Comparison of ENCODE assay signal across 10 mouse cellular contexts in genomic region chr2:174899940-174900670, GRCm38 (mm10).
DNase-seq lines count a peak whose midpoint lies in the region; ATAC-seq and TF ChIP-seq lines count a peak whose summit lies in the region.
"Had no signal": no experiment of that assay in that cellular context is flagged by ENCODE, and none has a peak within 500 bp of the region (broad histone marks: within the 10 kb centered on the region; RNA-seq: fewer than 3 reads in every experiment).

No protein-coding gene starts in this region.

- ATAC-seq in kidney, embryonic 15.5 days (replicated peaks; ENCODE audit: low FRiP score) = peak; percentile 34; the same call in 1 of the 2 replicates
- no peak for ATAC-seq in limb, embryonic 12.5 days (ENCODE audit: insufficient number of reproducible peaks, insufficient read depth, low FRiP score, low TSS enrichment, low read depth)
- ATAC-seq in activated CD4-positive, CD25-positive, alpha-beta regulatory T cell, adult 4 months = no peak

- no peak for TF ChIP-seq POLR2A in kidney, adult 2 months (IDR thresholded peaks at IDR 0.05; ENCODE audit: low read depth, low read length)

- H3K4me3 ChIP-seq in kidney, embryonic 15.5 days (replicated peaks) = no peak overlapping the region
- no peak overlapping the region for H3K4me3 ChIP-seq in kidney, adult 2 months (ENCODE audit: insufficient read depth, low read depth, low read length)
- no peak overlapping the region for H3K4me3 ChIP-seq in forebrain, embryonic 10.5 days
- H3K4me3 ChIP-seq in limb, embryonic 12.5 days (replicated peaks) = no peak overlapping the region
- H3K4me3 ChIP-seq: myocyte had no signal

- WGBS in kidney, embryonic 15.5 days = 54% methylated on average over 5 of the region's 5 CpGs
- 57% methylated on average over 5 of the region's 5 CpGs for WGBS in kidney, adult 2 months
- 83% methylated on average over 5 of the region's 5 CpGs for WGBS in forebrain, embryonic 10.5 days
- 60% methylated on average over 5 of the region's 5 CpGs for WGBS in limb, embryonic 12.5 days

- H3K9ac ChIP-seq in kidney, embryonic 15.5 days = no peak overlapping the region
- H3K9ac ChIP-seq in limb, embryonic 12.5 days (replicated peaks) = no peak overlapping the region

- no peaks in the 10 kb centered on the region for H3K36me3 ChIP-seq in kidney, embryonic 15.5 days
- H3K36me3 ChIP-seq in kidney, adult 2 months (ENCODE audit: control insufficient read depth, insufficient read depth, low read length) = no peaks in the 10 kb centered on the region
- H3K36me3 ChIP-seq in forebrain, embryonic 10.5 days (replicated peaks) = no peaks in the 10 kb centered on the region
- no peaks in the 10 kb centered on the region for H3K36me3 ChIP-seq in limb, embryonic 12.5 days
- H3K36me3 ChIP-seq: G1E had no signal

- H3K27me3 ChIP-seq in kidney, embryonic 15.5 days = no peaks in the 10 kb centered on the region
- H3K27me3 ChIP-seq in kidney, adult 2 months (replicated peaks; ENCODE audit: control insufficient read depth, insufficient read depth, low read length) = no peaks in the 10 kb centered on the region
- no peaks in the 10 kb centered on the region for H3K27me3 ChIP-seq in forebrain, embryonic 10.5 days (ENCODE audit: poor library complexity, severe bottlenecking)
- H3K27me3 ChIP-seq in limb, embryonic 12.5 days = no peaks in the 10 kb centered on the region

- no peaks in the 10 kb centered on the region for H3K9me3 ChIP-seq in kidney, embryonic 15.5 days (replicated peaks)
- H3K9me3 ChIP-seq in forebrain, embryonic 10.5 days = no peaks in the 10 kb centered on the region
- H3K9me3 ChIP-seq in limb, embryonic 12.5 days = no peaks in the 10 kb centered on the region

- DNase-seq in kidney, adult 2 months = no peak
- DNase-seq in forebrain, embryonic 10.5 days (ENCODE audit: extremely low spot score, low spot score) = no peak
- DNase-seq in gastrocnemius, postnatal 25 days = peak; percentile 16
- no peak for DNase-seq in layer of hippocampus, adult 9-10 months (ENCODE audit: low spot score)
- DNase-seq in cerebellum, adult 9-11 months = no peak

- H3K4me2 ChIP-seq in kidney, embryonic 15.5 days = no peak overlapping the region
- no peak overlapping the region for H3K4me2 ChIP-seq in limb, embryonic 12.5 days

- no peak for TF ChIP-seq CTCF in kidney, adult 2 months (conservative IDR thresholded peaks at IDR 0.05; ENCODE audit: insufficient read depth, insufficient read length, low read depth, low read length)

- H3K27ac ChIP-seq in kidney, embryonic 15.5 days = peak overlapping the region; percentile 70
- H3K27ac ChIP-seq in kidney, adult 2 months (ENCODE audit: insufficient read depth, low read depth, low read length) = no peak overlapping the region
- peak overlapping the region; percentile 62 for H3K27ac ChIP-seq in forebrain, embryonic 10.5 days
- H3K27ac ChIP-seq in limb, embryonic 12.5 days = peak overlapping the region; percentile 78

- peaks cover 11% of the 10 kb centered on the region for H3K4me1 ChIP-seq in kidney, embryonic 15.5 days
- no peaks in the 10 kb centered on the region for H3K4me1 ChIP-seq in kidney, adult 2 months (ENCODE audit: control insufficient read depth, insufficient read depth, low read length)
- H3K4me1 ChIP-seq in forebrain, embryonic 10.5 days = peaks cover 6% of the 10 kb centered on the region; the same call in 1 of the 2 replicates
- peaks cover 11% of the 10 kb centered on the region; the same call in 1 of the 2 replicates for H3K4me1 ChIP-seq in limb, embryonic 12.5 days (replicated peaks)
